Mouse (Mus musculus) liver, postnatal 0 days (tissue): Measurements from ENCODE around the gene Map7d2. TPM values are rescaled to one million over a fixed set of nuclear protein-coding genes. Genes with fewer than 3 reads are reported as not detected.
"Not testable (repeated sequence)": the region's sequence is repeated elsewhere in the genome, so short reads cannot be mapped to it uniquely, and the experiment has no call there.

Experiments
- ATAC-seq: fragments of 200-750 bp; cut with Nextera tagmentation; 2 replicates; pipeline ENCODE4 v1.8.0; 2017; ENCODE audit warnings: mild to moderate bottlenecking, moderate library complexity
- DNase-seq: peaks from one replicate; pipeline ENCODE4 v3.0.0-alpha.2; 2016
- H3K27ac ChIP-seq: fragments of 300-500 bp; sonication (generic); 2 replicates; pipeline ENCODE4 v1.5.1; 2014; ENCODE audit warnings: antibody characterized with exemption, moderate library complexity, mild to moderate bottlenecking, low read depth
- H3K27me3 ChIP-seq: fragments of 300-500 bp; sonication (generic); 2 replicates; pipeline ENCODE4 v1.6.1; 2014; ENCODE audit warnings: low read length, control low read depth, mixed read lengths; ENCODE audit not compliant: insufficient read depth
- H3K36me3 ChIP-seq: fragments of 300-500 bp; sonication (generic); replicated peaks from 2 replicates; pipeline ENCODE4 v1.6.1; 2014; ENCODE audit warnings: mild to moderate bottlenecking, control low read depth, low read length, moderate library complexity, mixed read lengths; ENCODE audit not compliant: insufficient read depth
- H3K4me1 ChIP-seq: fragments of 300-500 bp; sonication (generic); 2 replicates; pipeline ENCODE4 v1.6.1; 2014; ENCODE audit warnings: antibody characterized with exemption, mild to moderate bottlenecking, control low read depth; ENCODE audit not compliant: insufficient read depth
- H3K4me2 ChIP-seq: fragments of 300-500 bp; sonication (generic); 2 replicates; pipeline ENCODE4 v1.6.1; 2014; ENCODE audit warnings: low read depth, mild to moderate bottlenecking, low read length, moderate library complexity, mixed read lengths
- H3K4me3 ChIP-seq: fragments of 300-500 bp; sonication (generic); 2 replicates; pipeline ENCODE4 v1.5.1; 2014; ENCODE audit warnings: low read depth, low read length
- H3K9ac ChIP-seq: fragments of 300-500 bp; sonication (generic); replicated peaks from 2 replicates; pipeline ENCODE4 v1.6.1; 2014; ENCODE audit warnings: mild to moderate bottlenecking, moderate library complexity
- H3K9me3 ChIP-seq: fragments of 300-500 bp; sonication (generic); 2 replicates; pipeline ENCODE4 v1.6.1; 2016; ENCODE audit warnings: mild to moderate bottlenecking, control low read depth, low read length, mixed read lengths
- CTCF ChIP-seq: sonication (generic); IDR thresholded peaks from 2 replicates; pipeline ENCODE4 v1.5.1; 2016; ENCODE audit warnings: antibody characterized with exemption, low read depth
- EP300 ChIP-seq: IDR thresholded peaks from 2 replicates; pipeline ENCODE4 v1.6.1; 2016; ENCODE audit warnings: antibody characterized with exemption, low read depth, mild to moderate bottlenecking
- WGBS: fragments of 180-500 bp; shearing (Covaris S2); extraction: QIAGEN DNeasy Blood & Tissue Kit; methylation state at CpG from one replicate; pipeline ENCODE4 v1.1.7; 2014; ENCODE audit not compliant: insufficient replicate concordance; 5-methylcytosine and 5-hydroxymethylcytosine counted together
- polyA plus RNA-seq: library from polyadenylated mRNA; unstranded; fragments of >200 nt; fragmentation: Nextera tagmentation; extraction: Ambion mirVana; gene quantifications from 2 replicates; pipeline ENCODE4 v1.2.1, GENCODE M21; 2015

Gene Map7d2
- polyA plus RNA-seq, 1 experiment from 2014 or later: not detected

- H3K4me2 ChIP-seq: no peak overlapping the region
- H3K4me1 ChIP-seq: no peaks in the 10 kb centered on the region
- 62% methylated on average over 1 of the region's 1 CpGs for WGBS
- H3K9ac ChIP-seq: no peak overlapping the region
- no peak for DNase-seq
- no peak overlapping the region for H3K4me3 ChIP-seq
- H3K9me3 ChIP-seq: no peaks in the 10 kb centered on the region
- H3K27me3 ChIP-seq: no peaks in the 10 kb centered on the region
- no peak for ATAC-seq
- no peak for TF ChIP-seq CTCF
- TF ChIP-seq EP300: no peak
- H3K36me3 ChIP-seq: no peaks in the 10 kb centered on the region
- no peak overlapping the region for H3K27ac ChIP-seq
These were observed 32.8 kb downstream of the Map7d2 start for GRCm38 (mm10) chrX:159447133-159447532.

- Histone ChIP-seq H3K9me3 (no peaks in the 10 kb centered on the region), H3K9ac (no peak overlapping the region), H3K4me3 (no peak overlapping the region), H3K4me1 (no peaks in the 10 kb centered on the region), H3K27ac (no peak overlapping the region), H3K4me2 (no peak overlapping the region), H3K27me3 (0 out of 2 replicates have a peak, but pooled peaks cover 3% of the 10 kb centered on the region), H3K36me3 (no peaks in the 10 kb centered on the region)
- ATAC-seq (no peak), DNase-seq (no peak)
- TF ChIP-seq EP300 (no peak), CTCF (no peak)
- 77% methylated on average over 7 of the region's 7 CpGs for WGBS
These were observed 44.8 kb downstream of the Map7d2 start for GRCm38 (mm10) chrX:159459006-159459654.

DNA sequence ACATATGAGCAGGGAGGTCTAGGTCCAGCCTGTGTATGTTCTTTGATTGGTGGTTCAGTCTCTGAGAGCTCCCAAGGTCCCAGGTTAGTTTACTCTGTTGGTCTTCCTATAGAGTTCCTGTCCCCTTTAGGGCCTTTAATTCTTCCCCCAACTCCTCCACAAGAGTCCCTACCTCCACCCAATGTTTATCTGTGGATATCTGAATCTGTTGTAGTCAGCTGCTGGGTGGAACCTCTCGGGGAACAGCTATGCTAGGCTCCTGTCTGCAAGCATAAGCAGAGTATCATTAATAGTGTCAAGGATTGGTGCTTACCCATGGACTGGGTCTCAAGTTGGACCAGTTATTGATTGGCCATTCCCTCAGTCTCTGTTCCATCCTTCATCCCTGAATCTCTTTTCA is 60.4 kb downstream of the Map7d2 start:
- Histone ChIP-seq H3K27me3 (no peaks in the 10 kb centered on the region), H3K9ac (no peak overlapping the region), H3K4me2 (no peak overlapping the region), H3K9me3 (no peaks in the 10 kb centered on the region), H3K4me3 (no peak overlapping the region), H3K36me3 (no peaks in the 10 kb centered on the region), H3K4me1 (no peaks in the 10 kb centered on the region), H3K27ac (no peak overlapping the region)
- WGBS: 63% methylated on average over 1 of the region's 1 CpGs
- ATAC-seq (no peak), DNase-seq (no peak)
- TF ChIP-seq EP300: no peak
- TF ChIP-seq CTCF: no peak

GRCm38 (mm10) chrX:159478243-159478940 is 64.0 kb downstream of the Map7d2 start:
- peak; percentile 54; the same call in 1 of the 2 replicates for ATAC-seq
- H3K4me2 ChIP-seq, DNase-seq: not testable (repeated sequence)

DNA sequence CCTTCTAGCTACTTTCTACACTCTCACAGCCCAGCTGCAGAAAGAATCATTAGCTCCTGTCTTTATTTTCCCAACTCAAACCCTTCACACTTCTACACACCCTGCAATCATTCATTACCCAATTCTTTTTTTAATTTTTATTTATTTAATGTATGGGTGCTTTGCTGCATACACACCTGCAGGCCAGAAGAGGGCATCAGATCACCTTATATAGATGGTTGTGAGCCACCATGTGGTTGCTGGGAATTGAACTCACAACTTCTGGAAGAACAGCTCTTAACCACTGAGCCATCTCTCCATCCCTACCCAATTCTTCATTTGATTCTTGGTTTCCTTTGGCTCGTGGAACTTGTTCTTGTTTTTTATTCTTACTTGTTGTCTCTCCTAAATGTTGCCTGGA is 69.9 kb downstream of the Map7d2 start:
- WGBS: 45% methylated on average over 1 of the region's 1 CpGs

More at GRCm38 (mm10) chrX:159478243-159478940, 64.0 kb downstream of the Map7d2 start:
- WGBS: 70% methylated on average over 4 of the region's 4 CpGs
- not testable (repeated sequence) for H3K36me3 ChIP-seq, H3K9me3 ChIP-seq, H3K9ac ChIP-seq, H3K4me1 ChIP-seq, H3K4me3 ChIP-seq, H3K27me3 ChIP-seq
- peak; percentile 90 for TF ChIP-seq EP300
- 0 out of 2 replicates have a peak overlapping the region, but pooled peaks have one; percentile 22 for H3K27ac ChIP-seq

GRCm38 (mm10) chrX:159503181-159503580 is 88.8 kb downstream of the Map7d2 start:
- 39% methylated on average over 2 of the region's 2 CpGs for WGBS
- H3K27ac ChIP-seq: no peak overlapping the region
- no peaks in the 10 kb centered on the region for H3K36me3 ChIP-seq
- H3K4me2 ChIP-seq: no peak overlapping the region
- no peak overlapping the region for H3K4me3 ChIP-seq
- H3K27me3 ChIP-seq: no peaks in the 10 kb centered on the region
- no peaks in the 10 kb centered on the region for H3K4me1 ChIP-seq
- DNase-seq: no peak
- no peak for TF ChIP-seq EP300
- no peak for TF ChIP-seq CTCF
- no peak overlapping the region for H3K9ac ChIP-seq
- ATAC-seq: no peak
- no peaks in the 10 kb centered on the region for H3K9me3 ChIP-seq

More for the DNA sequence above, 69.9 kb downstream of the Map7d2 start:
- Histone ChIP-seq H3K9ac (no peak overlapping the region), H3K27me3 (no peaks in the 10 kb centered on the region), H3K4me2 (no peak overlapping the region), H3K4me3 (no peak overlapping the region), H3K4me1 (no peaks in the 10 kb centered on the region), H3K27ac (no peak overlapping the region), H3K9me3 (no peaks in the 10 kb centered on the region), H3K36me3 (no peaks in the 10 kb centered on the region)
- DNase-seq (no peak), ATAC-seq (no peak)
- TF ChIP-seq CTCF: peak; percentile 33; the same call in 1 of the 2 replicates
- no peak for TF ChIP-seq EP300
